Mouse (Mus musculus): ENCODE data around the gene Tbrg4.

GRCm38 (mm10) chr11:6598191-6598889, 27.5 kb downstream of the Tbrg4 start:
- TF ChIP-seq CTCF (IDR thresholded peaks at IDR 0.05; ENCODE audit: borderline replicate concordance, insufficient read depth, low read depth, low read length), result no peak
- 0 out of 2 replicates have a peak, but pooled peaks have one; percentile 4 for TF ChIP-seq POLR2A (IDR thresholded peaks at IDR 0.05; ENCODE audit: borderline replicate concordance, insufficient read depth, low read length)

Data from cerebellum, adult 2 months (tissue).